Mouse (Mus musculus) myocyte (in vitro differentiated cells): ENCODE measurements around the gene Daxx.

Experiments
- MYOD1 ChIP-seq, 3 experiments: IDR thresholded peaks; one replicate each; pipeline ENCODE4 v1.6.1; 2011; ENCODE audit warnings: control low read depth in 2 of 3, low read depth in 2 of 3, mild to moderate bottlenecking in 2 of 3, moderate library complexity in 1 of 3; ENCODE audit not compliant: insufficient read length in 2 of 3, control insufficient read depth in 1 of 3
- POLR2A ChIP-seq: IDR thresholded peaks from one replicate; pipeline ENCODE4 v1.6.1; 2011; ENCODE audit warnings: low read depth, mild to moderate bottlenecking, control low read depth, moderate library complexity; ENCODE audit not compliant: insufficient read length
- POLR2AphosphoS2 ChIP-seq: IDR thresholded peaks from one replicate; pipeline ENCODE4 v1.6.1; 2011; ENCODE audit warnings: low read depth, control low read depth; ENCODE audit not compliant: insufficient read length
- REST ChIP-seq: IDR thresholded peaks from one replicate; pipeline ENCODE4 v1.6.1; 2011; ENCODE audit warnings: mild to moderate bottlenecking, control low read depth, moderate library complexity; ENCODE audit not compliant: insufficient read depth, insufficient read length

DNA sequence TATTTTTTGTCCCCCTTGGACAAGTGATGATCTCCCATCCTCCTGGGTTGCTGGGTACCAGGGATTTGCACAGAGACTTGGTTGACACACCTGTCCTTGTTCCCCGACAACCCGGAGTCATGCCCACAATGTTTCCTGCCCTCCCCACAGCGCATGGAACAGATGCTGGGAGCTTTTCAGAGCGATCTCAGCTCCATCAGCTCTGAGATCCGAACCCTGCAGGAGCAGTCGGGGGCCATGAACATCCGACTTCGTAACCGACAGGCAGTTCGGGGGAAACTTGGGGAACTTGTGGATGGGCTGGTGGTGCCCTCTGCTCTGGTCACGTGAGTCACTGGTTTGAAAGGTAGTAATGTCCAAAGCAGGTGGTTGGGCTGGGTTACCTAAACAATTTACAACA, 49.2 kb downstream of the Daxx start:
- no peak for TF ChIP-seq POLR2AphosphoS2
- no peak for TF ChIP-seq POLR2A
- TF ChIP-seq MYOD1 (IDR thresholded peaks at IDR 0.05; ENCODE audit: control insufficient read depth in 1 of 3, insufficient read length in 2 of 3, low read depth in 2 of 3) = no peak
- no peak for TF ChIP-seq REST
